Mouse (Mus musculus): ENCODE results near the gene Krtap27-1.

Gene Krtap27-1

GRCm38 (mm10) chr16:88671571-88671970, at the start of gene Krtap27-1:
Gene Krtap27-1, minus strand, starts transcription at chr16:88671671.
- in situ Hi-C loops (cut with MboI) = no loop called here

GRCm38 (mm10) chr16:88720031-88720430, 48.6 kb upstream of the Krtap27-1 start:
- in situ Hi-C loops (cut with MboI) = no loop called here

- in situ Hi-C loops (cut with MboI) = no loop called here
Observed at GRCm38 (mm10) chr16:88716549-88716948, 45.1 kb upstream of the Krtap27-1 start.

DNA sequence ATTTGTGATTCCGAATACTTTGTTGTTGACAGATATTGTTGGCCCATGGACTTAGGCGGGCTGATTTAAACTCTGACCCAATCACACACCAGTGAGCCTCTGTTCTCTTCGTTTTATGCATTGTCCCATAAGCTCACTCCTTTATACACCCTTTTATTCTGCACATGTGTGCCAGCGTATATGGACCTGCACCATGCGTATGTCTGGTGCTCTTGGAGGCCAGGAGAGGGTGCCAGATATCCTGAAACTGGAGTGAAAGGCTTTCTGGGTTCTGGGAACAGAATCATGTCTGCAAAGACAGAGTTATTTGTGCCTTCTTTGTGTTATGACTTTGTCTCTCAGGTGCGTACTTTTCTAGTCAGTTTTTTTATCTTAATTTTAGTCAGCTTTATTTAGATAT, 39.8 kb upstream of the Krtap27-1 start:
- in situ Hi-C loops (cut with MboI) = no loop called here

DNA sequence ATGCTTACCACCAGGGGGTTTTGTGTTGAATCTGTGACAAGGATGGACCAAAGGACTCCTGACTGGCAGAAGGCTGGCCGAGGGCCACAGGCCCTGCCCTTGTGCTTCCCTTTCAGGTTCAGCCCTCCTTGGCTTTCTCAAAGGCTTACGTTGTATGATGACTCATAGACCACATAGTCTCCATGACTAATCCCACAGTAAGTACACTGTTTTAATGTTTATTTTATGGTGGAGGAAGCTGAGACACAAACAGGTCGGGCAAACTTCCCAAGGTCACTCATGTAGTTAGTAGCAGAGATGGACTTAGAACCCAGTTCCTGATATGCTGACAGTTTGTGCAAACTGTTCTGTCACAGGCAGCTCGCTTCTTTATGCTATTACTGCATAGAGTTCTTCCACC, 39.3 kb upstream of the Krtap27-1 start:
- in situ Hi-C loops (cut with MboI) = no loop called here

DNA sequence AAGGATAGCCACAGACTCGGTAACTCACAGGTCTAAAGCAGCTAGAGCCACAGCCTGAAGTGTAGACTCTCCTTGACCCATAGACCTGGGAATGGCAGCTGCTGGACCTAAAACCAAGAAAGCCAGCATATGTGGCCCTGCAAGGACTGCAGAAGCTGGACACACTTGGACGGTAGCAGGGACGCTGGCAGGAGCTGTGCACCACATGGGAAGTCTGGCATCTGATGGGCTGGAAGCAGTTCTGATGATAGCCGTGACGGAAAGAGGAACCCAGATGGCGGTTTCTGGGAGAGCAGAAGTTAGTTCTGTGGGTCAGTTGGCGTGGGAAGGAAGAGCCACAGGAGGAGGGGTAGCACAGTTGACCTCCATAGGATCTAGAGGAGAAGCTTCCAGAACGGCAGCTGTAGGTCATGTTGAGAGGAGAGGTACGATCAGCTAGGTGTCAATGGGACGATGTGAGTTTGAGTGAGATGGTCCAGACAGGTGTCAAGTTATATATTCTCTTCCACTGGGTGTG, 36.1 kb upstream of the Krtap27-1 start, which contains the start of gene 2310061N02Rik:
Gene 2310061N02Rik, minus strand, starts transcription at position 467 of the 517 bp plus-strand sequence.
- in situ Hi-C loops (cut with MboI) = no loop called here

- in situ Hi-C loops (cut with MboI) = no loop called here
Observed at GRCm38 (mm10) chr16:88701072-88701864, 29.8 kb upstream of the Krtap27-1 start.

DNA sequence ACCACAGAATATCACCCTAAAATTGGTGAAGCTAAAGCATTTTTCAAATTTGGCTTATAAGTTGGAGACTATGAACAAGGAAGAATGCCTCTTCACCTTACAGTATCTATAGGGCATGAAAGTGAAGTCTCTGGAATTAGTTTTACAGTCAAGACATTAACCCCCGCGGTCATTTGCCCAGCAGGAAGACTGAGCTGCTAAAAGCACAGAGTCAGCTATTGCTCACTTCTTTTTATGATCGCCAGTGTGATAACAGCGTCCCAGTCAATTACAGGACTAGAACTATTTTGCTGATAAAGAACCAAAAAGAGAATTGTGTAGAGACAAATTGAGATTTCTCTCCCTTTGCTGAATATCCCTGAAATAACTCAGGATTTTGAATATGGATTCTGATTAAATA, 24.8 kb upstream of the Krtap27-1 start:
- in situ Hi-C loops (cut with MboI) = no loop called here

DNA sequence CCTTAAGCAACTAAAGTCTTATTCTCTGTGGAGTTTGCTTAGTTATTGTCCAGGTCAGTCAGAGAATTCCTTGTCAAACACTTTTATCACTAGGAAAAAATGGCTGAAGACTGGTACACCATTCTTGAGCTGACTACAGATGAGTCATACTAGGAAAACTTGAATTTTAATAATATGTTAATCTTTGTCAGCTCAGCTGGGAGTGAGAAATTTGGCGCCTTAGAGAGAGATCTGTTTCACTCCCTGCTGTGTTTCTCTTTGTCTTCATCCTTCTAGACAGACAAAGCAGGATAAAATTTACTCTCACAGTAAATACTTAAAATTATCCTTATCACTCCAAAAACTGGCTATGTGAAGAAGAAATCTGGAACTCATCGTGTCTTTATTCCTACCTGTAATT, 9.8 kb upstream of the Krtap27-1 start:
- in situ Hi-C loops (cut with MboI) = no loop called here

GRCm38 (mm10) chr16:88679099-88679498, 7.6 kb upstream of the Krtap27-1 start:
- in situ Hi-C loops (cut with MboI) = no loop called here

DNA sequence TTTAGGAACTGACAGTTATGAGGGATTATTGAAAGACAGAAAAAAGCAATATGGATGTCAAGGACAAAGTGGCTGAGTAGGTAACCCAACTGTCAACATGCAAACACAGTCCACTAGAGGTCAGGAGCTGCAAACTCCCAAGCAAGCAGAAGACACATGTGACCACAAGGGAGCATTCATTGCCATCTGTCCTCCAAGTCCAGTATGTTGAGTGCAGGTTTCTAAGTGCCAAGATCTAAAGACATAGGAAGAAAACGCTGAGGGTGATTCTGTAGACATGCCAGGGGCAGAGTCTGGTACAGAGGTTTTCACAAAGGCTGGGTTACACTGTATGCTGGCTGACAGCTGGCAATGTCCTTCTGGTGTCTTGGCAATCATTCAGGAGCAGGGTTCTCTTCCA, 14.0 kb downstream of the Krtap27-1 start:
- in situ Hi-C loops (cut with MboI) = no loop called here

GRCm38 (mm10) chr16:88651952-88652351, 19.5 kb downstream of the Krtap27-1 start:
- in situ Hi-C loops (cut with MboI) = no loop called here

DNA sequence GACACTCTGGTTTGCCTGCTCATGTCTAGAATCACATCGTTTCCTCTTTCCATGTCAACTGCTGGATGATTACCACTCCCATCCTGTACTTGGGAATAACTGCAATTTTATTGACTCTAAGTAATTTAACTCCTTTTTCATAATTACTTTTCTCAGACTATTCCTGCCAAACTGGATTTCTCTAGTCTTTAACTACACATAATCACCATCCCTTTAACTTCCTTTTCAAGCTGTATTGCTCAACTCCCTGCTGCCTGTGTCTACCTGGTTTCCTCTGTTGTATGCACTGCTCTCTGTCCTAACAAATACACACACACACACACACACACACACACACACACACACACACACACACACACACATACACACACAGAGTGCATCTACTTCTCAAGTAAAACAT, 20.4 kb downstream of the Krtap27-1 start:
- in situ Hi-C loops (cut with MboI) = no loop called here

DNA sequence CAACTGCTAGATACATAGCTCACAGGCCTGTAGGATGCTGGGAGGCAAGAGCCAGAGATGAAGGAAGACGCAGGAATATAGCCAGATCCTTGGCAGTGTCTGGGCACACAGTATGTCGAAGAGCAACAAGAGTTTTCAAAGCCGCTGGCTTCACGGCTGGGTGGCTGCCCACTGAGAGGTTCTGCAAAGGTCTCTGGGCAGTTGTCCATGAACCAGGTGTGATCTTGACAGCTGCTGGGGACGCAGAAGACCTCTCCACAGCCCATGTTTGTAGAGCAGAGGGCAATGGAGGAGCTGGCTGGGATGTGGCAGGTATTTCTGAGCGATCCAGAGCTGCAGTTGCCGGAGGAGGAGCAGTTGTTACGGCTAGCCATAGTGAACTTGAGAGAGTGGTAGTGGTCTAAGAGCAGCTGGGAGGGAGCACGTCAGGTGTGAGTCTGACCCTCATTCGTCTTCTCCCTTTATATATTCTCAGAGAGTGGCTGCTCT, 24.1 kb downstream of the Krtap27-1 start, which contains the start of gene Krtap26-1:
Gene Krtap26-1, minus strand, starts transcription at position 439 of the 489 bp plus-strand sequence.
- in situ Hi-C loops (cut with MboI) = no loop called here

- in situ Hi-C loops (cut with MboI) = no loop called here
Observed at GRCm38 (mm10) chr16:88646366-88647111, 24.9 kb downstream of the Krtap27-1 start.

DNA sequence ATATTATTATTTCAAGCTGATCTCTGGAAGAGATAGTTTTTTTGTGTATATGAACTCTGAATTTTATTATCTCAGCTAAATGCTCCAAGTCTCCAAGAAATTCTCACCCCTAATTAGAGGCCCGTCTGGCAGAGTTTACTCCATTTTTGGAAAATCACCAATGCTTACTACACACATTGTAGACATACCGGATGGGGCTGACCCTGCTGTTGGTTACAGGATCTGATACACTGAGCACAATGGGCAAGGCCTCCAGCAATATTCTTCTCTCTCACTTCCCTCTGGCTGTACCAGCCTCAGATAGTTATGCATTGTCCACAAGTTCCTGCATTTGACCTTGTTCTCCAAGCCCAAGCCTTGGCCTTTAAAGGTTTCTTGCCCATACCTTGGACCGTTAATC, 31.4 kb downstream of the Krtap27-1 start:
- in situ Hi-C loops (cut with MboI) = no loop called here

- in situ Hi-C loops (cut with MboI) = no loop called here
Observed at GRCm38 (mm10) chr16:88635142-88635541, 36.3 kb downstream of the Krtap27-1 start.

DNA sequence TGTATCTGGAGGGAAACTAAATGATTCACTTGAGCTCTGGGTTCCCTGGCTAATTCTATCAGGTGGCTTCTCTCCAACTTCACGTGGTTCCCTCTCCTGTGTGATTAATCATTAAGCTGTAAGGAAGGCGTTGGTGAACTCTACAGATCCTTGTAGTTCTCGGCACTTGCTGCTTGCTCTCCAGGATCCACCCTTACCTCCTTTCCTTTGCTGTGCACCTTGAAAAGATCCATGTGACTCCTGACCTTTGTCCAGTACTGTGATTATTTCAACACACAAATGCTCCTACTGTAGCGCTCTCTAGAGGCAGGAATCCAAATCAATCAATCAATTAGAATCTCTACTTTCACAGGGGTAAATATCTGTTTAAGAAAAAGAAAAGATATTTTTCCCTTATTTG, 40.0 kb downstream of the Krtap27-1 start:
- in situ Hi-C loops (cut with MboI) = no loop called here

DNA sequence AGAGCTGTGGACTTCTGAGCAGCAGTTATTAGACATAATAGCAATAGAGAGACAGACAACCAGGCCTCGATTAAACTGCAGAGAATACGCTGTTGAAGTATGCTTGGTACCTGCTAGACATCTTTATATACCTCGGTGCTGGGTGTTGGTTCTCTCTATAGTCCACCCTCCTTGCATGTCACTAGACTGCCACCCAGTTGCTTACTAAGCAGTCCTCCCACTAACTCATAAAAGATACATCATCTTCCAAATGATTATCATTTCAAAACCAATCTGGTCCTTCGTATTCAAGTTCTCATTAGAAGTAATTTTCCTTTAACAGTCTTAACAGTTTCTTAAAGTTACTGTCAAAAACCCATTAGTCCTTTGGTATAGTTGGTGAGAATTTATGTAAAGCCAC, 43.9 kb downstream of the Krtap27-1 start, which contains the start of gene 2310079G19Rik:
Gene 2310079G19Rik, minus strand, starts transcription at position 101 of the 400 bp plus-strand sequence.
- in situ Hi-C loops (cut with MboI) = no loop called here
